Mouse (Mus musculus) kidney, adult 2 months (tissue): ENCODE results near the gene Ncln. TPM values are rescaled to one million over a fixed set of nuclear protein-coding genes. Genes with fewer than 3 reads are reported as not detected.
A peak's percentile ranks its signal among the peaks of the same experiment; 100 is the strongest.

Source experiments
- DNase-seq: peaks from one replicate; pipeline ENCODE4 v3.0.0; 2021
- H3K27ac ChIP-seq: fragments of 200-500 bp; 2 replicates; pipeline ENCODE4 v1.5.1; 2012; ENCODE audit warnings: low read depth, low read length, control low read depth, inconsistent platforms; ENCODE audit not compliant: insufficient read depth
- H3K27me3 ChIP-seq: fragments of 200-500 bp; replicated peaks from 2 replicates; pipeline ENCODE4 v1.6.1; 2012; ENCODE audit warnings: mild to moderate bottlenecking, moderate library complexity, low read length, inconsistent platforms; ENCODE audit not compliant: control insufficient read depth, insufficient read depth
- H3K36me3 ChIP-seq: fragments of 200-500 bp; 2 replicates; pipeline ENCODE4 v1.6.1; 2012; ENCODE audit warnings: mild to moderate bottlenecking, moderate library complexity, low read length, inconsistent platforms; ENCODE audit not compliant: control insufficient read depth, insufficient read depth
- H3K4me1 ChIP-seq: fragments of 200-500 bp; 2 replicates; pipeline ENCODE4 v1.6.1; 2011; ENCODE audit warnings: low read length; ENCODE audit not compliant: control insufficient read depth, insufficient read depth
- H3K4me3 ChIP-seq: fragments of 200-500 bp; 2 replicates; pipeline ENCODE4 v1.5.1; 2011; ENCODE audit warnings: mild to moderate bottlenecking, low read depth, low read length, control low read depth; ENCODE audit not compliant: insufficient read depth
- CTCF ChIP-seq: fragments of 200-500 bp; conservative IDR thresholded peaks from 2 replicates; pipeline ENCODE4 v1.5.1; 2011; ENCODE audit warnings: low read depth, mild to moderate bottlenecking, control low read depth, low read length, moderate library complexity, mixed read lengths; ENCODE audit not compliant: insufficient read depth, insufficient read length
- POLR2A ChIP-seq: fragments of 200-500 bp; IDR thresholded peaks from one replicate; pipeline ENCODE4 v1.6.1; 2011; ENCODE audit warnings: low read depth, low read length, control low read depth
- WGBS: fragments of 180-500 bp; shearing (Covaris S2); methylation state at CpG from one replicate; pipeline ENCODE4 v1.1.7; 2018; 5-methylcytosine and 5-hydroxymethylcytosine counted together
- polyA plus RNA-seq: library from polyadenylated mRNA; depleted of rRNA; stranded (reverse); fragments of >200 nt; gene quantifications from 2 replicates; pipeline ENCODE4 v1.2.3, GENCODE M21; 2012

The Ncln gene
- polyA plus RNA-seq, 1 experiment: 148 TPM

GRCm38 (mm10) chr10:81541363-81541762 lies 45.2 kb upstream of the Ncln start:
- 57% methylated on average over 5 of the region's 5 CpGs for WGBS
- no peak for TF ChIP-seq CTCF
- TF ChIP-seq POLR2A: no peak
- H3K4me1 ChIP-seq: peaks cover 30% of the 10 kb centered on the region
- peak overlapping the region; percentile 65 for H3K27ac ChIP-seq
- DNase-seq: no peak
- H3K4me3 ChIP-seq: no peak overlapping the region
- H3K36me3 ChIP-seq: no peaks in the 10 kb centered on the region
- H3K27me3 ChIP-seq: no peaks in the 10 kb centered on the region

- Histone ChIP-seq H3K4me3 (no peak overlapping the region), H3K4me1 (peaks cover 23% of the 10 kb centered on the region), H3K27ac (no peak overlapping the region), H3K36me3 (no peaks in the 10 kb centered on the region), H3K27me3 (no peaks in the 10 kb centered on the region)
- TF ChIP-seq CTCF (no peak), POLR2A (no peak)
- WGBS: 74% methylated on average over 3 of the region's 3 CpGs
- DNase-seq: no peak
Observed at GRCm38 (mm10) chr10:81538321-81539048, 42.3 kb upstream of the Ncln start.

GRCm38 (mm10) chr10:81537429-81537828 lies 41.2 kb upstream of the Ncln start:
- Histone ChIP-seq H3K27me3 (no peaks in the 10 kb centered on the region), H3K36me3 (no peaks in the 10 kb centered on the region), H3K27ac (no peak overlapping the region), H3K4me1 (peaks cover 12% of the 10 kb centered on the region), H3K4me3 (no peak overlapping the region)
- 91% methylated on average over 2 of the region's 2 CpGs for WGBS
- no peak for DNase-seq
- TF ChIP-seq CTCF: no peak
- TF ChIP-seq POLR2A: no peak

- Histone ChIP-seq H3K4me1 (peaks cover 7% of the 10 kb centered on the region; the same call in 1 of the 2 replicates), H3K4me3 (no peak overlapping the region), H3K27me3 (no peaks in the 10 kb centered on the region), H3K27ac (no peak overlapping the region), H3K36me3 (no peaks in the 10 kb centered on the region)
- no peak for TF ChIP-seq POLR2A
- peak; percentile 51 for TF ChIP-seq CTCF
- 80% methylated on average over 6 of the region's 6 CpGs for WGBS
- no peak for DNase-seq
Observed at GRCm38 (mm10) chr10:81536734-81537133, 40.5 kb upstream of the Ncln start.

- no peaks in the 10 kb centered on the region for H3K4me1 ChIP-seq
- DNase-seq: no peak
- no peak overlapping the region for H3K27ac ChIP-seq
- H3K36me3 ChIP-seq: no peaks in the 10 kb centered on the region
- no peak overlapping the region for H3K4me3 ChIP-seq
- WGBS: 79% methylated on average over 16 of the region's 16 CpGs
- H3K27me3 ChIP-seq: no peaks in the 10 kb centered on the region
- TF ChIP-seq POLR2A (no peak), CTCF (no peak)
Observed at GRCm38 (mm10) chr10:81534826-81535225, 38.6 kb upstream of the Ncln start.

GRCm38 (mm10) chr10:81526779-81527178 lies 30.6 kb upstream of the Ncln start:
- H3K27ac ChIP-seq: no peak overlapping the region
- H3K27me3 ChIP-seq: no peaks in the 10 kb centered on the region
- no peak overlapping the region for H3K4me3 ChIP-seq
- TF ChIP-seq CTCF (peak; percentile 99), POLR2A (no peak)
- no peaks in the 10 kb centered on the region for H3K36me3 ChIP-seq
- peak; percentile 83 for DNase-seq
- 9% methylated on average over 14 of the region's 14 CpGs for WGBS
- no peaks in the 10 kb centered on the region for H3K4me1 ChIP-seq

GRCm38 (mm10) chr10:81525017-81525694 lies 29.0 kb upstream of the Ncln start:
- no peak overlapping the region for H3K4me3 ChIP-seq
- no peak overlapping the region for H3K27ac ChIP-seq
- no peak for DNase-seq
- no peaks in the 10 kb centered on the region for H3K27me3 ChIP-seq
- TF ChIP-seq CTCF: no peak
- no peak for TF ChIP-seq POLR2A
- H3K4me1 ChIP-seq: no peaks in the 10 kb centered on the region
- H3K36me3 ChIP-seq: no peaks in the 10 kb centered on the region
- 58% methylated on average over 13 of the region's 13 CpGs for WGBS
